Mouse (Mus musculus) forebrain, embryonic 16.5 days (tissue): Measurements from ENCODE around the gene Zfp712. TPM values are rescaled to one million over a fixed set of nuclear protein-coding genes. Genes with fewer than 3 reads are reported as not detected.

ENCODE experiments used
- ATAC-seq: fragments of 200-750 bp; cut with Nextera tagmentation; 2 replicates; pipeline ENCODE4 v1.8.0; 2017; ENCODE audit warnings: mild to moderate bottlenecking, moderate library complexity
- H3K27ac ChIP-seq: fragments of 300-500 bp; sonication (generic); 2 replicates; pipeline ENCODE4 v1.5.1; 2014; ENCODE audit warnings: low read length, control low read depth
- H3K27me3 ChIP-seq: fragments of 300-500 bp; sonication (generic); replicated peaks from 2 replicates; pipeline ENCODE4 v1.6.1; 2014; ENCODE audit warnings: low read length; ENCODE audit not compliant: control insufficient read depth, insufficient read depth
- H3K36me3 ChIP-seq: fragments of 300-500 bp; sonication (generic); 2 replicates; pipeline ENCODE4 v1.6.1; 2014; ENCODE audit not compliant: control insufficient read depth, insufficient read depth
- H3K4me1 ChIP-seq: fragments of 300-500 bp; sonication (generic); replicated peaks from 2 replicates; pipeline ENCODE4 v1.6.1; 2014; ENCODE audit warnings: low read length; ENCODE audit not compliant: control insufficient read depth, insufficient read depth
- H3K4me2 ChIP-seq: fragments of 300-500 bp; sonication (generic); 2 replicates; pipeline ENCODE4 v1.6.1; 2014; ENCODE audit warnings: mild to moderate bottlenecking, low read length, control low read depth
- H3K4me3 ChIP-seq: fragments of 300-500 bp; sonication (generic); replicated peaks from 2 replicates; pipeline ENCODE4 v1.5.1; 2014; ENCODE audit warnings: mild to moderate bottlenecking, low read length, control low read depth
- H3K9ac ChIP-seq: fragments of 300-500 bp; sonication (generic); replicated peaks from 2 replicates; pipeline ENCODE4 v1.6.1; 2014; ENCODE audit warnings: low read depth, low read length, control low read depth
- H3K9me3 ChIP-seq: fragments of 300-500 bp; sonication (generic); 2 replicates; pipeline ENCODE4 v1.6.1; 2016; ENCODE audit warnings: low read length; ENCODE audit not compliant: control insufficient read depth
- WGBS: fragments of 180-500 bp; shearing (Covaris S2); extraction: QIAGEN DNeasy Blood & Tissue Kit; methylation state at CpG from one replicate; pipeline ENCODE4 v1.1.7; 2014; 5-methylcytosine and 5-hydroxymethylcytosine counted together
- polyA plus RNA-seq: library from polyadenylated mRNA; unstranded; fragments of >200 nt; fragmentation: Nextera tagmentation; extraction: Ambion mirVana; gene quantifications from 2 replicates; pipeline ENCODE4 v1.2.1, GENCODE M21; 2015

The Zfp712 gene
- polyA plus RNA-seq, 1 experiment from 2014 or later: 9.7 TPM

DNA sequence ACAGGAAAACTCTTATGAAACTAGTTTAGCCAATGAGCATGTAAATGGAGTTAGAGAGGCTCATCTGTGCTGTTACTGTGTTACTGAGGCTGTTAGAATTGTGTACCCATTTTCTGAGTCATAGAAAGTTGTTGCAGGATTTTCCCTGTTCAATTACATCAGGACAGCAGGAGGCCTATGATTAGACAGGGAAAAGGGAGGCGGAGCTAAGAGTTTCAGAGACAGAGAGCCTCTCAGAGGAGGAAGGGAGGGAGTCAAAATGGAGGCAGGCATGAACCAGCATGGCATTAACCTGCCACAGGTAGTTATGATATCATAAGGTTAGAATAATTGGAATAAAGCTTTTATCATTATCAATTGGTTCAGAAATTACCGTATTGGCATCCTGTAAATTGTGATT is 11.8 kb upstream of the Zfp712 start:
- H3K27ac ChIP-seq: no peak overlapping the region
- H3K4me2 ChIP-seq: no peak overlapping the region
- no peaks in the 10 kb centered on the region for H3K4me1 ChIP-seq
- H3K27me3 ChIP-seq: no peaks in the 10 kb centered on the region
- ATAC-seq: no peak
- H3K9me3 ChIP-seq: peaks cover 39% of the 10 kb centered on the region
- 95% methylated on average over 2 of the region's 2 CpGs for WGBS
- H3K4me3 ChIP-seq: no peak overlapping the region
- no peak overlapping the region for H3K9ac ChIP-seq
- H3K36me3 ChIP-seq: peaks cover 58% of the 10 kb centered on the region

- ATAC-seq: no peak
- 85% methylated on average over 8 of the region's 8 CpGs for WGBS
Measured at GRCm38 (mm10) chr13:67065386-67065785, 4.4 kb upstream of the Zfp712 start.

GRCm38 (mm10) chr13:67062427-67062826 is 1.5 kb upstream of the Zfp712 start:
- Histone ChIP-seq H3K9me3 (peaks cover 3% of the 10 kb centered on the region; the same call in 1 of the 2 replicates), H3K27ac (no peak overlapping the region), H3K4me1 (peaks cover 6% of the 10 kb centered on the region), H3K27me3 (no peaks in the 10 kb centered on the region), H3K4me3 (no peak overlapping the region), H3K9ac (no peak overlapping the region), H3K36me3 (no peaks in the 10 kb centered on the region; the same call in 1 of the 2 replicates), H3K4me2 (no peak overlapping the region)
- WGBS: 68% methylated on average over 7 of the region's 7 CpGs
- ATAC-seq: no peak

More at GRCm38 (mm10) chr13:67065386-67065785, 4.4 kb upstream of the Zfp712 start:
- Histone ChIP-seq H3K4me3 (no peak overlapping the region), H3K36me3 (peaks cover 17% of the 10 kb centered on the region), H3K4me1 (peaks cover 2% of the 10 kb centered on the region), H3K27ac (no peak overlapping the region), H3K9me3 (peaks cover 10% of the 10 kb centered on the region), H3K9ac (no peak overlapping the region), H3K4me2 (no peak overlapping the region), H3K27me3 (no peaks in the 10 kb centered on the region)

DNA sequence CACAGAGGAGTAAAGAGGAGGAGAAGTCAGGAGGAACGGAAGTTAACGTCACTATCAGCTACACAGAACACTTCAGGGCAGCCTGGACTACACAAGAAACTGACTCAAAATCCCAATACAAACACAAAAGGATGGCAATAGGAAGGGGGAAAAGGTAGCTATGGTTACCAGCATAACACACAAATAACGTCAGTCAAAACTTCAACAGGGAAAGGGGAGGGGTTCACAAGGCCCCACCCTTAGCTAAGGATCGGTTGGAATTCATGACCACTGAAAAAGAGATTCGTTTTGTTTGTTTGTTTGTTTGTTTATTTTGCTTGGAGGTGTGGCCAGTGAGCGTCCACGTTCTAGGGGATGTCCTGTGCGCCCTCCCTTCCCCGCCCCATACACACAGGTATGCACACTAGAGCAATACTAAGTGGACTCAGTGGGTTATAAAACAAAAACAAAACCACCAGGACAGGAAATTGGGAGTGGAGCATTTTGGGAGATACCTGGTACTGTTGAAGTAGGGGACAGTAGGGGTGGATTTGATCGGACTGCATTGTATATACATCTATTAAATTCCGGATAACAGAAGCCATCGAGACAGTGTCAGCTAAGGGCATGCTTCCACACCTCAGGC is 697 bp downstream of the Zfp712 start:
- H3K4me3 ChIP-seq: peak overlapping the region; percentile 86
- H3K27ac ChIP-seq: no peak overlapping the region
- no peaks in the 10 kb centered on the region for H3K27me3 ChIP-seq
- H3K4me1 ChIP-seq: peaks cover 6% of the 10 kb centered on the region
- H3K9ac ChIP-seq: peak overlapping the region; percentile 60
- peaks cover 5% of the 10 kb centered on the region; the same call in 1 of the 2 replicates for H3K9me3 ChIP-seq
- WGBS: 4% methylated on average over 12 of the region's 12 CpGs
- no peaks in the 10 kb centered on the region for H3K36me3 ChIP-seq
- peak overlapping the region; percentile 77 for H3K4me2 ChIP-seq
- ATAC-seq: peak; percentile 1

Other genes with a start within 250 kb of the Zfp712 start
- gene Gm10767, start 156.3 kb downstream of the Zfp712 start, polyA plus RNA-seq: 2.7 and 3.6 TPM in 2 replicates
- 13.3 and 14.1 TPM in 2 replicates for gene Zfp708, start 36.8 kb upstream of the Zfp712 start, polyA plus RNA-seq
- gene Gm28557, start 47.4 kb upstream of the Zfp712 start, polyA plus RNA-seq: 0.88 and 2.1 TPM in 2 replicates
- 0.10 TPM in 1 of 2 replicates, not detected in the other for gene Rslcan18, start 55.1 kb upstream of the Zfp712 start, polyA plus RNA-seq
- 4.6 and 4.8 TPM in 2 replicates for gene Zfp759, start 60.5 kb upstream of the Zfp712 start, polyA plus RNA-seq
- 8.6 and 9.4 TPM in 2 replicates for gene Rsl1, start 112.0 kb upstream of the Zfp712 start, polyA plus RNA-seq
- 3.3 TPM in 2 replicates for gene Zfp455, start 133.3 kb upstream of the Zfp712 start, polyA plus RNA-seq
- 5.8 and 6.4 TPM in 2 replicates for gene Zfp458, start 217.3 kb upstream of the Zfp712 start, polyA plus RNA-seq
- gene Zfp457, start 245.3 kb upstream of the Zfp712 start, polyA plus RNA-seq: 0.86 and 1.9 TPM in 2 replicates